Mouse (Mus musculus): ENCODE data around the gene Tgfbr2.

Gene Tgfbr2

GRCm38 (mm10) chr9:116193535-116193881 is 18.3 kb upstream of the Tgfbr2 start:
- no peak for DNase-seq (ENCODE audit: low spot score)

DNA sequence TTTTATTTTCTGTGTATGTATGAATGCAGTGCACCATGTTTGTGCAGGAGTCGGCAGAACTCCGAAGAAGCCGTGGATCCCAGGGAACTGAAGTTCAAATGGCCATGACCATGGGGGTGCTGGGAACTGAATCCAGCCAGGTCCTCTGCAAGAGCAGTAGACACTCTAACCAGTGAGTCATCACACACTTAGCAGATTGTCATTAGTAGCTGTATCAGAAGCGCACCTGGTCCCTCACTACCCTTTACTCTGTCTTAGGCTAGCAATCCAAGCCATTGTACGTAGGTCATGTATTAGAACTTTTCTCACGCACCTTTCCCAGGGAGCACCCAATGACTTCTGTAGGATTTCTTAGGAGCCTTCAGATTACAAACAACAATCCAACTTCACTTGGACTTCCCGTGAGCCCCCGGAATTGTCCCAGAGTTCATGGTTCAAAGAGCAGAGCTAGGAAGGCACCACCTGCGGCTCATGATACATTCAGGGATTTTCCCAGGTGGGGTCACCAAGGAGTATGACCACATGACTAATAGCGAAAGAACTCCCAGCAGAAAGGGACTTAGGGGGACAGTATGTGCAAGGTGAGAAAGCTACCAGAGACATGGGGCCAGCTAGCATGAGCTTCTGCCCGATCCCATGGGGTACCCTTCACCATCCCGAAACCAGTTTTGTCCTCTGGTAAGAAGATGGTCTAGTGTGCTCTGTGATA is 17.8 kb upstream of the Tgfbr2 start:
- no peak for DNase-seq (ENCODE audit: low spot score)

GRCm38 (mm10) chr9:116192253-116192652 is 17.1 kb upstream of the Tgfbr2 start:
- no peak for DNase-seq (ENCODE audit: low spot score)

GRCm38 (mm10) chr9:116189831-116190230 is 14.7 kb upstream of the Tgfbr2 start:
- no peak for DNase-seq (ENCODE audit: low spot score)

GRCm38 (mm10) chr9:116188952-116189666 is 13.9 kb upstream of the Tgfbr2 start:
- DNase-seq (ENCODE audit: low spot score), result peak; percentile 60

DNA sequence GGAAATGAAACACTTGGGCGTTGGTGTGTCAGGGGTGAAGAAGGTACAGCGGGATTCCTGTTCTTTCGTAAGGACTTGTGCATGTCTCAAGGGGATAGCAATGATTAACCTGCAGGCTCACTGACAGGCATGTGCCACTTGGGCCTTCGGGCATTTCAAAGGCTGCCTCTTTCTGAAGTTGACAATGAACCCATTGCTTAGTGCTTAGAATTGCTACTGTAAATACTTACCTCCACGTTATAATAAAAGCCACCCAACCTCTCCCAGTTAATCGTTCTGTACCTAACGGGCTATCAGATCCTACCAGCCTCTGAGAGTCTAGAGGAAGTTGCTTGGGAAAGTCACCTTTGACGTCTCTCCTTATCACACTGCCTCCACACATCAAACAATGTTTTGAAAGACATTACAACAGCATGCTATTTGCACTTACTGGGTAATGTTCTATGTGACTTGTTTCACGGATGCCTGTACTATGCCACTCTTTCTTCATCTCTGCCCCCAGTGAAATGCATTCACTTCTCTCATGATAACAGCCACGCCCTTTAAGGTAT is 12.1 kb upstream of the Tgfbr2 start:
- peak; percentile 72 for DNase-seq (ENCODE audit: low spot score)

DNA sequence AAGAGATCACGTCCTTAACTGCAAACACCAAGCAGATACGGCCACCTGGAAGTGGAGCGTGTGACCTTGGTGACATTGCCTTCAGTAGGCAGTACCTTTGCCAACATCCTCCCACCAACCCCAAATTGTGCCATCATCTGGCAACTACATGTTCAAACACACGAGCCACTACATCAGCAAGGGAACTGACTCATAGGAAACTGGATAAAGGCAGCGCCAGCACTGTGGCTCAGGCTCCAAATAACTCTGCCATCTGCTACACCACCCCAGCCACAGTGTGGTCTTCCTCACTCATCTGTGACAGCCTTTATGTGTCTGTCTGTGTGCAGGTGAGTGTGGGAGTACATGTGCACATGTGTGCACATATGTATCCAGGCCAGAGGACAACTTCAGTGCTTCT is 9.7 kb upstream of the Tgfbr2 start:
- no peak for DNase-seq (ENCODE audit: low spot score)

GRCm38 (mm10) chr9:116183035-116183434 is 7.9 kb upstream of the Tgfbr2 start:
- no peak for DNase-seq (ENCODE audit: low spot score)

DNA sequence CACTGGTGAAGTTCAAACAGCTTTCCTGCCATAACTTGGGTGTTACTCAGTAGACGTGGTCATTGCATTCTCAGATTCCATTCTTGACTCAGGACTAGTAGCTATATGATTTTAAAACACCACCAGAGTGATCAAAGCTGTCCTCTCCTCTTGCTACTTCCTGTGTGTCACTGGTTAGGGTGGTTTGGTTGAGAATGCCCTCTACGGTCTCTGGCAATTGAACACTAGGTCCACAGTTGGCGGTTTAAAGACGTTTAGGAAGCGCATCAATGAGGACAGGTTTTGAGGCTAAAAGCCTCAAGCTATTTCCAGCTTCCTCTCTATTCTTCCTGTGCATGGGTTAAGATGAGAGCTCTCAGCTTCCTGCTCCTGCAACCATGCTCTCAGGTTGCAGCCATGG is 6.4 kb upstream of the Tgfbr2 start:
- DNase-seq (ENCODE audit: low spot score), result no peak

DNA sequence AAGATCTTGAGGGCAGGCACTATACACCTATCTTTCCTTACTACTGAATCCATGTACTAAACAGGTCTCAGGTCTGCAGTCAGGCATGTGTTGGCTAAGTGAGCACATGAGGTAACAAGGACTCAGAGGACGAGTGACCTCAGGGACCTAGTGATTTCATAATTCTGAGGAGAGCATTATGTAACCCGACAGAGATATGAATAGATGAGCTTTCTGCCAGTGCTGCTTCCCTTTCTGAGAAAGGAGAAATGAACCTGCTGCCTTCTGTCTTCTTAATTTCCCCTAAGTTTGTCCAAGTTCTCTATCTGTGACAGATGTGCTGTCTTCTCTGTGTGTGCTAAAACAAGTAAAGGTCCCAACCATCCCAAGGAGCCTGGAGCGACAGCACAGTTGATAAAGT is 3.0 kb upstream of the Tgfbr2 start:
- peak; percentile 82 for DNase-seq (ENCODE audit: low spot score)

- DNase-seq (ENCODE audit: low spot score), result no peak
Observed at GRCm38 (mm10) chr9:116177108-116177507, 1.9 kb upstream of the Tgfbr2 start.

GRCm38 (mm10) chr9:116175488-116176115 is 442 bp upstream of the Tgfbr2 start:
- DNase-seq (ENCODE audit: low spot score), result peak; percentile 83

DNA sequence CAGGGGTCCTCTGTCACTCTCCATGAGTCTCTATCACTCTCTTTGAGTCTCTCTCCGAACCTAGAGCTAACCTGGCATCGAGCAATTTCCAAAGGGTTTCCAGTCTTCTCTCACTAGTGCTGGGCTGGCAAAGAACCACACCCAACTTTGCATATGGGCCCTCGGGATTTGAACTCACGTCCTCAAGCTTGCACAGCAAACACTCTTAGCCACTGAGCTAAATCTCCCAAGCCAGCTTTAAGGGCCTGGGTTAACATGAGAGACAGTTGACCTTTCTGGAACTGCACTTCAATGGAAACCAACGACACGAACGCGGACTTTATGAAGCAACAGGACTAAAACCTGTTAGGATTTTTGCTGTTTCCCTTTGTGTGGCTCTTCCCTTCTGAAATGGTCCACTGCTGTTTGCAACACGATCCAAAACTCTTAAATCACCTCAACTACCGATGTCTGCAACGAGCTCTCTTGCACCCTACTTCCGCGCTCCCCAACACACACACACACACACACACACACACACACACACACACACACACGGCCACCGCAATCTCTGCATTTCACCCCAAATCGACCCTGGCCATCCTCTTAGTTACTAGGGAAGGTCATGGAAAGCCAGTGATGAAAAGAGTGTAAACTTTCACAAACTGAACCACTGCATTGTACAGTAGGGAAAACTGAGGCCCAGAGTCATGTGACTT is 1.5 kb downstream of the Tgfbr2 start:
- DNase-seq (ENCODE audit: low spot score), result no peak

DNA sequence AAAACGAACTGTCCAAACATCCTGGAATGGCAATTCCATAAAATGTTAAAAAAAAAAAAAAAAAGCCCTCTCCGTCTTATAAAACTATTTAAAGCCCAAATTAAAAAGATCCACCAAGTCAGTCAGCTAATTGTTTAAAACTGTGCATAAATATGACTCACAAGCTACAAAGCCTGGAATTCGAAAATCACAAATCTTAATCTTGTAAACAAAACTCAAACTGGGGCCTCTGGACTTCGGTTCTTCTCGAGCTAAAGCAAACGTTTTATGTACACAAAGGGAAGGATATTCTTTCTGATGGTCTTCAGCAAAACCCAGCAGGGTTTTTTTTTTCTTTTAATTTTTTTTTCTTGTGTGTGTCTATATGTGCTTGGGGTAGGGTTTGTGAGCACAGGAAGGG is 2.1 kb downstream of the Tgfbr2 start:
- DNase-seq (ENCODE audit: low spot score), result no peak

DNA sequence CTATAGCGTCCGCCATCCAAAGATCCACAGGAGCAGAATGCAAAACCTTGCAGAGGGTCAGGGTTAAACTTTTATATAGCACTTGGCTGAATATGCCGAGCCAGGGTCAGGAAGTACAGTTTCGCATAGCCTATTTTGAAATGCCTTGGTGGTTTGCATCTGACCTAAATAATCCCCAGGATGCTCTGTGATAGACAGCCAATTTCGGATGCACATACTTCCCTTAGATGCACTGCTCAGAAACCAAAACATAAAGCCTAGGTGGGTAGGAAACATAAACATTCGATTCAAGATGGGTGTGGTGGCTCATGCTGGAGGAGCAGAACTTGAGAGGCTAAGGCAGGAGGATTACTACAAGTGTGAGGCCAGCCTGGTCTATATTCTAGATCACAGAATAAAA is 6.1 kb downstream of the Tgfbr2 start:
- DNase-seq (ENCODE audit: low spot score), result no peak

GRCm38 (mm10) chr9:116167304-116167880 is 7.8 kb downstream of the Tgfbr2 start:
- DNase-seq (ENCODE audit: low spot score), result no peak

- no peak for DNase-seq (ENCODE audit: low spot score)
Observed at GRCm38 (mm10) chr9:116166363-116166762, 8.8 kb downstream of the Tgfbr2 start.

DNA sequence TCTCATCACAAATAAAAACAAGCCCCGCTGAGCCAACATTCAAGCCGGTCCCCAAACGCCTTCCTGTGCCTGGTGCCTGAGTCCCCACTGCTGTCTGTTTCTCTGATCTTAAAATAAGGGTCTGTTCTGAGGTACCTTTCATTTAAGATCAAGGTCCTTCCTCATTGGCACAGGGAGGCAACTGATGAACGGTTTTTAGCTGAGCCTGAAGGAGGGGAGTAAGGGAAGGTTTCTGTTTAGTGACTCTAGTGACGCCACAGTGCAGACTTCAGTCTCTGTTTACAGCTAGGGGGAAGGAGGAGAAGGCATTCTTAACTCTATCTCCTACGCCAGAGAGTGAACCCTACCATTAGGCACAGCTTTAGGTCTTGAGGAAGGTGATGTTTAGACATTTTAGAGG is 11.3 kb downstream of the Tgfbr2 start:
- DNase-seq (ENCODE audit: low spot score), result no peak

DNA sequence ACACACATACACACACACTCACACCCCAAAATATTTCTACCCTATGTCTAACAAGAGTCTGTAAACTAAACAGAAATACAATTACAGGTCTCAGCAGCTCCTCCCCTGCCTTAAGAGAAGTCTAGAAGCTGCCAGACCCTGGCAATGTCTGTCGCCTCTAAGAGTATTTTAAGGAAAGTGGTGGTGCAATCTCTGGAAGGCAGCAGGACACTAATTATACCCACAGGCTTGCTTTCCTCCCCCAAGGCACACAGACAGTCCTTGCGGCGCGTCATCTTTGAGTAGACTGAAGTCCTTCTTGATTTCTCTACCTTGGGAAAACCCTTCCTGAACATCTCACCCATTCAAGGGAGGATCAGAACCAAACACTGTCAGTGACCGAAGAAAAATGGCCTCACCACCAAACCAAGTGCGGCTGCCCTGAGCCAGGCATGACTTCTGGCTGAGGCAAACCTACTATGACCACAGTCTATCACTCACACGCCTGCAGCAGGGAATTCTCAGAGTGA is 12.2 kb downstream of the Tgfbr2 start:
- no peak for DNase-seq (ENCODE audit: low spot score)

GRCm38 (mm10) chr9:116160860-116161259 is 14.3 kb downstream of the Tgfbr2 start:
- peak; percentile 38 for DNase-seq (ENCODE audit: low spot score)

- no peak for DNase-seq (ENCODE audit: low spot score)
Observed at GRCm38 (mm10) chr9:116160067-116160466, 15.1 kb downstream of the Tgfbr2 start.

- no peak for DNase-seq (ENCODE audit: low spot score)
Observed at GRCm38 (mm10) chr9:116156501-116156900, 18.7 kb downstream of the Tgfbr2 start.

All from lung, postnatal 25 days (tissue).